Mouse (Mus musculus) forebrain, embryonic 10.5 days (tissue): Measurements from ENCODE around the gene Gm13023. TPM values are rescaled to one million over a fixed set of nuclear protein-coding genes. Genes with fewer than 3 reads are reported as not detected.
"Not testable (repeated sequence)": the region's sequence is repeated elsewhere in the genome, so short reads cannot be mapped to it uniquely, and the experiment has no call there.

Experiments used
- DNase-seq: peaks from one replicate; pipeline ENCODE4 v3.0.0-alpha.2; 2017; ENCODE audit warnings: low spot score; ENCODE audit errors: extremely low spot score
- H3K27ac ChIP-seq: fragments of 300-500 bp; sonication (generic); 2 replicates; pipeline ENCODE4 v1.5.1; 2016; ENCODE audit warnings: mild to moderate bottlenecking
- H3K27me3 ChIP-seq: fragments of 300-500 bp; sonication (generic); 2 replicates; pipeline ENCODE4 v1.6.1; 2016; ENCODE audit warnings: mild to moderate bottlenecking; ENCODE audit not compliant: poor library complexity, severe bottlenecking
- H3K36me3 ChIP-seq: fragments of 300-500 bp; sonication (generic); replicated peaks from 2 replicates; pipeline ENCODE4 v1.6.1; 2016; ENCODE audit warnings: mild to moderate bottlenecking, moderate library complexity
- H3K4me1 ChIP-seq: fragments of 300-500 bp; sonication (generic); 2 replicates; pipeline ENCODE4 v1.6.1; 2016
- H3K4me3 ChIP-seq: fragments of 300-500 bp; sonication (generic); 2 replicates; pipeline ENCODE4 v1.5.1; 2016; ENCODE audit warnings: mild to moderate bottlenecking, moderate library complexity
- H3K9me3 ChIP-seq: fragments of 300-500 bp; sonication (generic); 2 replicates; pipeline ENCODE4 v1.6.1; 2016; ENCODE audit warnings: mild to moderate bottlenecking, moderate library complexity
- whole genome bisulfite sequencing: fragments of 180-500 bp; shearing (Covaris S2); methylation state at CpG from one replicate; pipeline ENCODE4 v1.1.7; 2016; 5-methylcytosine and 5-hydroxymethylcytosine counted together
- polyA plus RNA-seq: library from polyadenylated mRNA; unstranded; fragments of >200 nt; fragmentation: Nextera tagmentation; extraction: Ambion mirVana; gene quantifications from 2 replicates; pipeline ENCODE4 v1.2.1, GENCODE M21; 2016

The Gm13023 gene
- polyA plus RNA-seq, result not detected in 2 replicates

- WGBS, result 89% methylated on average over 3 of the region's 3 CpGs
- H3K27ac ChIP-seq, H3K27me3 ChIP-seq, H3K36me3 ChIP-seq, H3K4me3 ChIP-seq, H3K4me1 ChIP-seq, DNase-seq: not testable (repeated sequence)
- H3K9me3 ChIP-seq, result peaks cover 45% of the 10 kb centered on the region
These were observed at the start of gene Gm13023 for GRCm38 (mm10) chr4:143789052-143789451. TSS of gene Gm13023 (plus strand) at chr4:143789352.

- no peaks in the 10 kb centered on the region for H3K36me3 ChIP-seq
- DNase-seq, result no peak
- no peaks in the 10 kb centered on the region for H3K27me3 ChIP-seq
- H3K4me3 ChIP-seq, result no peak within 1 kb of the TSS
- peaks cover 58% of the 10 kb centered on the region for H3K9me3 ChIP-seq
- no peak within 1 kb of the TSS for H3K27ac ChIP-seq
- H3K4me1 ChIP-seq, result no peaks in the 10 kb centered on the region
- 84% methylated on average over 2 of the region's 2 CpGs for WGBS
These were observed 26.8 kb downstream of the Gm13023 start, which contains the start of gene Gm13084 for GRCm38 (mm10) chr4:143815993-143816392. TSS of gene Gm13084 (minus strand) at chr4:143816093.

Other genes with a start within 250 kb of the Gm13023 start
- not detected in 2 replicates for gene BC080695, start 237.7 kb upstream of the Gm13023 start, polyA plus RNA-seq
- gene Gm13057, start 237.6 kb upstream of the Gm13023 start, polyA plus RNA-seq, result not detected in 2 replicates
- not detected in 2 replicates for gene Gm13083, start 174.3 kb upstream of the Gm13023 start, polyA plus RNA-seq
- gene Gm13088, start 132.1 kb upstream of the Gm13023 start, polyA plus RNA-seq, result not detected in 2 replicates
- not detected in 2 replicates for gene Gm13089, start 86.6 kb upstream of the Gm13023 start, polyA plus RNA-seq
- gene Gm13078, start 69.9 kb upstream of the Gm13023 start, polyA plus RNA-seq, result not detected in 2 replicates
- not detected in 2 replicates for gene Gm13084, start 26.7 kb downstream of the Gm13023 start, polyA plus RNA-seq
- not detected in 2 replicates for gene Gm13103, start 57.1 kb downstream of the Gm13023 start, polyA plus RNA-seq
- not detected in 2 replicates for gene Pramef6, start 111.0 kb downstream of the Gm13023 start, polyA plus RNA-seq
- gene Pramef25, start 161.7 kb downstream of the Gm13023 start, polyA plus RNA-seq, result not detected in 2 replicates
- not detected in 2 replicates for gene Gm13101, start 177.6 kb downstream of the Gm13023 start, polyA plus RNA-seq
- not detected in 2 replicates for gene Pramef17, start 205.0 kb downstream of the Gm13023 start, polyA plus RNA-seq